Mouse (Mus musculus) spleen, postnatal 36 days (tissue): ENCODE measurements at regions not wholly inside any gene's neighbourhood (a gene's known extent, or its start where the extent isn't known, plus 50 kb on each side); places are given as distances from the start of the nearest gene placed in this dataset.

Source experiments
- DNase-seq, 2 experiments: peaks; one replicate each; pipeline ENCODE4 v3.0.0; 2022; ENCODE audit warnings: low spot score in 2 of 2, mixed read lengths in 1 of 2

DNA sequence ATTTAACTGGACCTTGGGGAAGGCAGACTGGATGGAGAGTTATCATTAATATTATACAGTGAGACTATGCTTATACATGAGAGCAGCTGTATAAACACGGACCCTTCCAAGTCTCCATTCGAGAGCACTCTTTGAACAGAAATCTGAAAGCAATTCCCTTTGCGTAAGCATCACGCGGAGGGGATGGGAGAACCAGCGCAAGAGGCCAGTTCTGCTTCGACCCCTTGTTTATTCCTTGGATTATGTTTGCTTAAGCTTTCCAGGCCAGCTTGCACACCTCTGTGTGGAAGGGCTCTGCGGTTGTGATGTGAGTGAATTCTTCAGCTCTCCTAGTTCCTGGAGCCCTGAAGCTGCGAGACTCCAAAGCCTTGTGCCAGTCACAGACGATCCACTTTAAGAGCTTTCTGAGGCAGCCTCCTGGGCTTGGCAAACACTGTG is 109.2 kb upstream of the Fbxo11 start:
- no peak for DNase-seq

DNA sequence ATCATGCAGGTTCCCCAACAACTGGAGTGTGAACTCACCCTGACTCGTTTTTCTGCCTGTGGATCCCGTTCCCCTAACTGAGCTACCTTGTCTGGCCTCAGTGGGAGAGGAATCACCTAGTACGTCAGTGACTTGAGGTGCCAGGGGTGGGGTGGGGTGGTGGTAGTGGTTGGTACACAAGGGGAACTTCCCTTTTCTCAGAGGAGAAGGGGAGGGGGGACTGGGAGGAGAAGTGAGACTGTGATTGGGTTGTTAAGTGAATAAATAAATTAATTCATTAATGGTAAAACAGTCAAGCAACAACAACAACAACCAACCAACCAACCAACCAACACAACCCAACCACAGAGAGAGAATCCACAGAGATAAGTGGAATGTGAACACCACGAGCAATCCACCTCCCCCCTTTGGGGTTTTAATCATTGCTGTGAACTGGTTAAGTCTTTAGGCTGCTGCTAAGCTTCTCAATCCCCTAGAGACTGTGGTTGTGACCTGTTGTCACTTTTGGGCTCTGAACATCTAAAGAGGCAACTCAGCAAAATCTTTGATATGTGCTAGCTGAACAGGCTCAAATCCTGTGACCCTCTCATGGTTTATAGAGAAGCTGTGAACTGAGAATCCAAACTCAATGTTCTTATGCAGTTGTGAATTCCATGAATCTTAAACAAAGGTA is 111.0 kb upstream of the Fbxo11 start:
- DNase-seq: peak; percentile 82

DNA sequence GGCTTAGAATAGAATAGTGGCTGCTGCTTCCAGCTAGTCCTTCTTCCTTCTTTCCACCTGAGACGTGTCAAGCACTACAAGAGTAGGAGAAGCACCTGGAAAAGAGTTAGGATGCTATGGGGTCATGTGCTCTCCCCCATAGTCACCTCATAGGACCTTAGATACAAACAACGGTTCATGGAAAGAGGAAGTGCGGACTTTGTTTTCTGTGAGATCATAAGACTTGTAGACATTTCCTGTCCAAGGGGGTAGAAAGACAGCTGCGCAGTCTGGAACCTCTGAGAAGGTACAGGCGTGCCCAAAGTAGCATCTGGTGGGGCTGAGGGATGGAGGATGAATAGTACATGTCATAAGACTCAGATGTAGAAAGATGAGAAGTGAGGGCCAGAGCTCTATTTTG is 125.6 kb upstream of the Fbxo11 start:
- peak; percentile 82 to 86 for DNase-seq

DNA sequence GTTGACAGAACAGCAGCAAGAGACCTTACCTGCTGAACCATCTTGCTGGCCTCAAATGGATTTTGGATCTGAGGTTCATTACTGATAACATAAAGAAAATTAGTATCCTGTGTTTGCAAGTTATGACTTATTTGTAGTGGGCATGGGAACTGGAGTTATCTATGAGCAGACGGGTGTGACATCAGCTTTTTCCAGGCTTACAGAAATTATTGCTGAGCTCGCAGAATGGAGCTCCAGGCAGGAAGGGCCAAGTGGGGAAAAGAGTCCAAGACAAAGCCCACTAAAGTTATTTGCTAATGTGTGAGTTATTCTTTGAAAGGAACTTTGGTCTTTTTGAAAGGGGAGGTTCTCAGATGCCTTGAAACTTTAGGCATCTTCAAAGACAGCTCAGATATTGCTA is 126.4 kb upstream of the Fbxo11 start:
- DNase-seq: no peak

DNA sequence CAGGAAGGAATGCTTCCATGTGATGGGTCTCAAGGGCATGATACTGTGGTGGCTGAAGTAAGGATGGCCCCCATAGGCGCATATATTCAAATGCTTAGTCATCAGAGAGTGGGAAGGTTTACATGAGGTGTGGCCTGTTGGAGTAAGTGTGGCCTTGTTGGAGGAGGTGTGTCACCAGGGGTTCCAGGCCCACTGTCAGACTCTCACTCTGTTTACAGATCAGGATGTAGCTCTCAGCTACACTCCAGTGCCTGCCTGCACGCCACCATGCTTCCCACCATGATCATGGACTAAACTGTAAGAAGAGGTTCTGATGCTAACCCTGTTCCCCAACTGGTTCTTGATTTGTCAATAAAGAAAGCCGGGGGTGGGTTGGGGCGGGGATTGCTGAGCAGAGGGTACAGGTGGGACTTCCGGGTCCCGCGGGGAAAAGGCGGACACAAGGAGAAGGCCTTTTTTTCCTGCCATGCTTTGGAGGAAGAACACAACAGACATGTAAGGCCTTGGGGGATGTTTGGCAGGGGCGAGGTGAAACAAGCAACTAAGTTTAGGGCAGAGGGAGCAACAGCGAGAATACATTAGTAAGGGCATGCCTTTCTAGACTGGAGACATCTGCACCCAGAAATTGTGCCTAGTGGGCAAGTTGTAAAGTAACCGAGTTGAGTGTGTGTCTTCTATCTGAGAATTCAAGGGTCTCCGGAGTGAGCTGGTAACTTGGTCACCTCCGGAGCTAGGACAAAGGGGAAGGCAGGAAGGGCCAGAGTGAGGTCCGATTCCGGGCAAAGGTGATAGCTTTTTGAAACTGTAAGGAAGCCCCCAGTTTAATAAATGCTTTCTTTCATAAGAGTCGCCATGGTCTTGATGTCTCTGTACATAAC is 127.1 kb upstream of the Fbxo11 start:
- no peak for DNase-seq

DNA sequence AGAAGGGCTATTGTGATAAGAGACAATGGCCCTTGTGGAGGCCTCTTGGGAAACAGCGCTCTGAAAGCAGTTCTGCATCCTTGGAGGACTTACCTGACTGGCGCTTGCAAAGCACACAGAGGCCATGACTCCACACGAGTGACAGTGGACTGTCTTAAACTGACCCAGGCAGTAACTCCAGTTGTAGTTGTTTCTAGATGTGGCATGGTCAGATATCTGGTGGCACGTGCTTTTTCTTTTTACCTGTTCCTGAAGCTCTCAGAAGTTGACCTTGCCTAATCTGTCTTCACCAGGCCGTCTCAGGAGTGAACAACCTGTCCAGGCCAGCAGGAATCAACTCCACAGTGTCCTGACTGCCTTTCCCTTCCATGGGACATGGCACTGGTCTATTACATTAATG is 129.6 kb upstream of the Fbxo11 start:
- DNase-seq: no peak

DNA sequence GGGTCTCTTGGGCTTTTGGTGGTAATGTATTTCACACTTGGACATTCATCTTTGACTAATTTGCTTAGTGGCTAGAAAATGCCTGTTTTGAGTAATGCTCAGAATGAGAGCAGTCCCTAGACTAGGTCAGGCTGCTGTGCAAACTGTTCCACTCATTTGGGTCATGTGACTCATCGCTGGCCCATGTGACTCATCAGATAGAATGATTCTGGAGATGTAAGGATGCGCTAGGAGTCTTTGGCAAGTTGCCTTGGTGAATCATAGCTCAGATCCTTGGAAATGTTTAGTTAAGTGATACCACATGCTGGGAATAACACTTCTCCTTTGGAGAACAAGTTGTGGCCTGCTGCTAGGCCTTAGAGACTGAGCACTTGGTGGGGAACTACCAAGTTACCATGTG is 130.2 kb upstream of the Fbxo11 start:
- no peak for DNase-seq

DNA sequence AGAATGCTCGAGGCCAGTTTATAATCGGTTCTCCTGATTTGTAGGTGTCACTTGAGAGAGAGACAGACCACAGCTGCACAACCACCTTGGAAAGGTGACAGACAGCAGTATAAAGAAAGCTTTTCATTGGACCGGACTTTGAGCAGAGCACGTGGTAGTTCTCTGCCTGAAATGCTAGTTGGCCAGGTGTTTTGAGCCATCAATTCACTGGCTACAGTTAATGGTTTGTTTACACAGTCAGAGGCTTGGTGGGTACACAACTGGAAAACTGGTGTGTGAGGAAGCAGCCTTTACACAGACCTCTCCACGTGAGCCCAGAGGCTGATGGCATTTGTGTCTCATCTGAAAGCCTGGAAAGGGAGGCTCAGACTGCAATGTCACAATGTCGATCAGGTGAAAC is 130.8 kb upstream of the Fbxo11 start:
- no peak for DNase-seq

DNA sequence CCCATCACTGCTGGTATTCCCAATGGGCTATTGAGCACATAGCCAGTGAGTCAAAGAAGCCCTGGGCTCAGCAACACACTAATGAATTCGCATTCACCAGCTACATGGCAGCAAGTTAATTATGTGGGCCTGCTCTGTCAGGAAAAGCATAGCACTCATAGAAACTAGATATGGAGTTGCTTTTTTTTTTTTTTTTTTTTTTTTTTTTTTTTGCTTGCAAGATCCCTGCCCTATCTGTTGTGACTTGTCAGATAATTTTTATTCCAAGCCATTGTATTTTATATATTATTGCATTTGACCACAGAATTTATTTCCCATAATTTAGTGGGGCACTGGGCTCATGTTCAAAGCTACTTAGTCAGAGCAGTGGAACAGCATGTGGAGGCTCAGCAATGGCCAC is 131.2 kb upstream of the Fbxo11 start:
- DNase-seq: no peak

DNA sequence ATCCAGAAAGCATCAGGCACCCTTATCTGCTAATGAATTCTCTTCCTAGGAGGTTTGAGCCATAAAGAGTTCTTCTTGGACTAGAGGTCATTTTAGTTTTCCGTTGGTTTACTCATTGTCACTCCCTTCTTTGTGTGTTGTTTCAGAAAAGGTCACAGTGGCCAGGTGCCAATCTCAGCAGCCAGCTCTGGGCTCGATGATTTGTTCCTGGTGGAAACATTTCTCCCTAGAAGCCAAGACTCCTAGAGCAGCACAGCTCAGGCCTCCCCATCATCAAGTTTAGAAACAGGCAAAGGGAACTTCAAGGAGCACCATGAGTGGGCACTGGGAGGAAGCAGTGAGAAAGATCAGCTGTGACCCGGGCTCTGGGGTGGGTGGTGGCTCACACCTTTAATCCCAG is 132.3 kb upstream of the Fbxo11 start:
- no peak for DNase-seq

DNA sequence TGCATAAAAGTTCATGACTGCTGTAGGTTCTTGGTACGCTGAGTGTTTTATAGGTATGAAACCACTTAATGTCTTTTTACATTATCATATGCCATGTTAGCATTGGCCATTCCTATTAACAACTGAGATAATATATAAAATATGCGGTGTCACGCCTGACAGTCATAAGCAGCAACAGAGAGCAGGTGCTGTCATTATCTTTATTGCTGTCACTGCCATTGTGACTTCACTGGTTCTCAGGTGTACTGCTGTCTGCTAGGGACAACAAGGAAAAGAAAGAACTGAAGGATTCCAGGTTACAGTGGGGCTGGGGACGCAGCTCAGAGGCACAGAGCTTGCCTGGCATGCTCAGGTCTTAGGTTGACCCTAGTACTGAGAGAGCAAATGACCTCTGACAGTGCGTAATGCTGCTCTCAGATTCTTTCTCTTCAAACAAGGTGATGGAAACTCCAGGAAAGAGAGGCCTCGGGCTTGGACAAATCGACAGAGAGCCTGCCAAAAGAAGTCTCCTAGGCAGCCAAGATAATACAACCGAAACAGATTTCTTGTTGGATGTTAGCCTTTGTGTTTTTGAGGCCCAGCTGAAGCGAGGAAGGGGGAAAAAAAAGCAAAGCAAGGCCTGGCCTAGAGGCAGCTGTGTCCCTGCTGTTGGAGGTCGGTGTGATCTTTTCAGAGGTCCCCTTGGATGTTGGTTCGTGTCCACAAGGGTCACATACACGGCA is 136.3 kb upstream of the Fbxo11 start:
- no peak for DNase-seq

DNA sequence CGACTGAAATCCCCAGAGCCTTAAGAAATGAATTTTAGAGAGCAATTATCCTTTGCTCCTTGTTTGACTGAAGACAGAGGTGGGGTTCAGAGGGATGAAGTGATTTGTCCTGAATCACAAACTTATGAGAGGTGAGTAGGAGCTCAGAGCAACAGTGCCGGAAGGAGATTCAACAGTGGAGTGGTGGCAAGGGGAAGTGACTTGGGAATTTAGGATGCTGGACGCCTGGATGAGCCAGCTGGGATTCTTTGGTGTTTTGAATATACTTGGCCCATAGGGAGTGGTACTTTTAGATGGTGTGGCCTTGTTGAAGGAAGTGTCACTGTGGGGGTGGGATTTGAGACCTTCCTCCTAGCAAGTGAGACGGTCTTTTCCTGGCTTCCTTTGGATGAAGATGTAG is 137.1 kb upstream of the Fbxo11 start:
- no peak for DNase-seq

DNA sequence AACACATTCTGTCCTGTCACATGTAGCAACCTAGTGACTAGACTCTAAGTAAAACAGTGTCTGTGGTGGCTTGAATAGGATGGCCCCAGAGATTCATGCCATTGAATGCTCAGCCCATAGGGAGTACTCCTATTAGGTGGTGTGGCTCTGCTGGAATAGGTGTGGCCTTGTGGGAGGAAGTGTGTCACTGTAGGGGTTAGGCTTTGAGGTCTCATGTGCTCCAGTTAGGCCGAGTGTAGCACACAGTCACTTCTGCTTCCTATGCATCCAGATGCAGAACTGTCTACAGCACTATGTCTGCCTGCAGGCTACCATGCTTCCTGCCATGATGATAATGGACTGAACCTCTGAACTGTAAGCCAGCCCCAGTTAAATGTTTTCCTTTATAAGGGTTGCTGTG is 144.5 kb upstream of the Fbxo11 start:
- DNase-seq: no peak

DNA sequence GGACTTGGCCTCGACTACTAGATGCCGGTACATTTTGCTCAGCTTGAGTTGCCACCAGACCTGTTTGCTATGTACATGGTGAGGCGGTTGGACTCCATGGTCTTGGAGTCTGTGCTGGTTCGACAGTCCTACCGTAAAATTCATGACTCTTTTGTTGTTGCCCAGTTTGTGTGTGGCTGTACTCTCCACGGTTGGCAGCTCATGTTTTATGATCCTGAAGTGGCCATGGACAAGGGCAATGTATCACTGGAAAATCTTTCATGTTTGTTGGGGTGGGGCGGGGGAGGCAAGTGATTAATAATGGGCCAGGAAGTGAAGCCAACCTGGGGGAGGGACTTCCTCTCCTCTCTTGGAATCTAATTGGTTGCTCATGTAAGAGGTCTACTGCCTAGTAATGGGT is 147.0 kb upstream of the Fbxo11 start:
- no peak for DNase-seq

DNA sequence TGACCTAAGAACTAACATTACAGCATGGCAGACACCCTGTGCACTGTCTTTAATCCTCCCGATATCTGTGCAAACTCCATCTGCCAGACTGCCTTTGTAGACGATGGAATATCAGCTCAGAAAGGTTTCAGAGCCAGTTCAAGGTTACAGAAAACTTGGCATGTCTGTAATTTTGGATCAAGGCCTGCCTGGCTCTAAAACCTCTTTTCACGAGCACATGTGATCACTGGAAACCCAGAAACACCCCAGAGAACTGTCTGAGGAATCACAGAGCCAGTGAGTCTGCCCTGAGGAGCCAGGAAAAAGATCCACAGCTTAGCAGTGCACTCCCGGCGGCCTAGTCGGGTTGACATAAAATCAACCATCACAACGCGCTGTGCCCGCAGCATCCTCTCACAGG is 149.7 kb upstream of the Fbxo11 start:
- no peak for DNase-seq

DNA sequence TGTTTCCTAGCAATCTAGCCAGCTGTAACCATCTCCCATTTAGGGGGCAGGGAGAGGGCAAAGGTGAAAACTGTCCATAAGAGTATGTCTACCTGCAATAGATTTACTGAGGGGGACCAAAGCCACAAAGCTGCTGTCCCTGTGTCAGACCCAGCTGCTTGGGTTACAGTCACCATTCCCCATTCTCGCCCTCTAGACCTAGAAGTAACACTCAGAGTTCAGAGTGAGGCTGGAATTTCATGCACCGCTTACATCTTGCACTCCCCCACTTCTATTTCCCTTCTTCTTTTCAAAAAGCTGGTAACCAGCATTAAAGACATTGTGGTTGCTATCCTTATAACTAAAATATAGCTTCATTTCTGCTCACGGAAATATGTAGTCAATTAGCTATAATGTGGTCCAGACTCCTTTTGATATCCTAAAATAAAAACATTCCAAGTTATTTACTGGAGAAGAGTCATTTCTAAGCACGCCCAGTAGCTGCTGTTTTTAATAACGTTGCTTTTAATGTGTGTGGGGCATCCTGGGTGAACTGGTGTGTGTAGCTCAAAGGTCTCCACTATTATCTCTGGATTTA is 157.4 kb upstream of the Fbxo11 start:
- DNase-seq: no peak

DNA sequence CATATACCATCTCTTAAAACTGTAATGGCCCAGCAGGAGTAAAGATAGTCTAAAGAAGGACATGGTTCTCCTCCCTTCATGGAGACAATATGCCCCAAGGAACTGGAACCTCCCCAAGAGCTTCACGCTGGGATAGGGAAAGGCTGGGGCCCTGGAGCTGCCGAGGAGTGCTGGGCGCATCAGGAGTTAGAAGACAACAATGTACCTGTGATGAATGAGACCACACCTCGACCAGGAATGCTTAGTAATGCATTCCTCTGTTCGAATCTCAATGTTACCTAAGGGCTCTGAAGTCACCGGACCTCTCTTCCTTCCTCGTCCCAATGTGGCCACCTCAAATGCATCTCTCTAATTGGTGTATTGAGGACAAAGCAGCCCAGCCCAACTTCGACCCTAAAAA is 175.4 kb upstream of the Fbxo11 start:
- DNase-seq: no peak

DNA sequence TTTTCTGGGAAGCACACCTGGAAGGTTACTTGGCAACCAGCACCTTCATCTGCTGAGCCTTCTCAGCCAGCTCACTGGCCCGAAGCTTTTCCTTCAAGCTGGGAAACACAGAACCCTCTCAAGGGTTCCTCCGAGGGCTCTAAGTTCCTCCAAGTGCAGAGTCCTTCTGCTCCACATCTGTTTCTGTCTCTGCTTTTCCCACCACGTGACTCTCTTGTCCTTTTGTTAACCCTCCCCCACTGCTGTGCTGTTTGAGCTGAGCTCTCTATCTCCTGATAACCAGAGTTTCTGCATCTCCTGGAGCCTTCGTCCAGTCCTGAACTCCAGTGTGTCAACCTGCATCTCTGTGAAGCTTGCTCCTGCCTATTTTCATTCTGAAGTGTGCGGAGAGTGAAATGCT is 183.5 kb upstream of the Fbxo11 start:
- DNase-seq: no peak

DNA sequence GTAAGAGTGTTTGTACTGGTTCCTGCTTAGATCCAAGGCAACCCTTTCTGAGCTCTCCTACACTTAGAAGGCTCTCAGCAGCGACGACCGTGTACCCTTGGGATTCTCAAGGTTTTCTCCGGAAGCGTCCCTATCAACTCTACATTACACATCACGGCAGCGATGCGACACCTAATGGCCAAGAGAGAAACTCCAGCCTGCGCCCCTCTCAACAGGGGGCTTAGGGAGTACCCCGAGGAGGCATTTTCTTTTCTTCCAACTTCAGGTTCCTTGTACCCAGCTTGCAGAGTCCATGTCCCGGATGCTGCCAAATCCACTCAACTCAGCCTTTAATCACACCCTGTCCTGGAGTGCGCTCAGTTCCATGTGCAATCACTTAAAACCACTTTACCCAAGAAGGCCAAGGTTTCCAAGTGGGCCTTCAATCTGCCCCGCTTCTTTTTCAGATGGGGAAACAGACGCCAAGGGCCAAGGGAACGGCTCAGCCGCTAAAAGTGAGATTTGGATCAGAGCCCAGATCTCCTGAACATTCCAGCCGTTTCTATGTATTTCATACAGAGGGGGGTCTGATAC is 186.9 kb upstream of the Fbxo11 start:
- peak; percentile 36 to 51 for DNase-seq

DNA sequence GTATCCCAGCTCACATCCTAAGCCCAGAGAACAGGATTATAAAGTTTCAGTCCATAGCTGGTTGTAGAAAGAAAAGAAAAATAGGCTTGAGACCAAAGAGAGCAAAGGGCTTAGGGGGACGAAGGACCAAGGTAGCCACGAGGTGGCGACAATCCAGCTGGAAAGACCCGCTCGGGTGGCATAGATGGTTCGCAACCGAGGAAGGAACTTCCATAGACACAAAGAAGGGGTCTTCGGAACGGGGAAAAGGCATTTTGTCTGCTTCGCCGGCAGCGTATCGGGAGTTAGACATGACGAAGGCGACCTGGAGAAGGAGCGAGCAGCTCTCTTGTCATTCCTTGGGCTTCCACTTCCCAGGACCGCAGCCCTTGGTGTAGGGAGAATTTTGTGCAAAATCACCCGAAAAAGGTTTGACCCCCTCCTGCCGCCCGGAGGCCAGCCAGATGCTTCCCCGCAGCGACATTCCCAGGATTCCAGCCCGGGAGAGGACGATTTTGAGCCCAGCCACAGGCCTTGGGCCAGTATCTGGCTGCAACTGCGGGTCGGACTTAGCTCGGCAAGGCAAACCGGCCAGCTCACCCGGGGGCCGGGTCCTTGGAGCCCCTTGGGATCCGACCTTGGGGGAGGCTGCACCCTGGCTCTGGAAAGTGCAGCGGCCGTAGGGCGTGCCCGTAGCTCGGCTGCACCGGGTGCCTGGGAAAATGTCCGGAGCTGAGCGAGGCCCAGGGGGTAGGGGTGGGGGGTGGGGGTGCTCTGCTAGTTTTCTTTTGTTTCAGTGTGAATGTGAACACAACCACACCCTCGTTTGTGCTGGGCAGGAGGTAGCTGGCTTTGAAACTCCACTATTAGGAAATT is 184.5 kb upstream of the Foxn2 start:
- peak; percentile 62 to 65 for DNase-seq
